Mouse (Mus musculus) neutrophil, adult 5-6 weeks (primary cell): ENCODE data around the gene Tlr5. TPM values are rescaled to one million over a fixed set of nuclear protein-coding genes. Genes with fewer than 3 reads are reported as not detected.

ENCODE experiments used
- ATAC-seq: fragments of 151-379, 151-347 bp; 2 replicates; pipeline ENCODE4 v1.8.0; 2017; ENCODE audit warnings: mild to moderate bottlenecking, moderate TSS enrichment; ENCODE audit not compliant: insufficient number of reproducible peaks, poor library complexity, low FRiP score, severe bottlenecking; ENCODE audit errors: extremely low read depth
- total RNA-seq: library from RNA; stranded (forward); fragments of 200-1000 nt; gene quantifications from 2 replicates; pipeline ENCODE4 v1.2.3, GENCODE M21; 2017

Tlr5 gene
- total RNA-seq, 1 experiment from 2014 or later, result 12.0 TPM

- ATAC-seq, result no peak
Measured at GRCm38 (mm10) chr1:182945561-182945960, 9.0 kb upstream of the Tlr5 start.

- peak; percentile 20; the same call in 1 of the 2 replicates for ATAC-seq
Measured at GRCm38 (mm10) chr1:182951298-182951697, 3.3 kb upstream of the Tlr5 start.

DNA sequence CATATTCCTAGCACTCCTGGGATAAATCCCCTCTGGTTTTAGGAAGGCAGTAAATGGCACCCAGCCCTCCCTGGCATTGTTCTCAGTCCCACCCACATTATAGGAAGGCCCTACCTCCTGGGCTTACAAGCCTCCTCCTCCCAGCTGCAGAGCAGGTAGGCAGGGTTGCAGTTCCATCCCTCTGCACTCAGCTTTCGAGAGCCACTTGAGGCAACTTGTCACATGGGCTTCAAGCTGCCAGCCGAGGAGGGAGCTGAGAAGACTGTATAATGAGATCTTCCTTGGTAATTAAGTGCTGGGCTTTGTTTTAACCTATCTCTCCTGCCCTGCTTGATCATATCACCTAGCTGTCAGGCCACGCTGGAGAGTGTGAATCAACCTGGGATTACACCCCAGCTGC is 1.4 kb upstream of the Tlr5 start:
- no peak for ATAC-seq

DNA sequence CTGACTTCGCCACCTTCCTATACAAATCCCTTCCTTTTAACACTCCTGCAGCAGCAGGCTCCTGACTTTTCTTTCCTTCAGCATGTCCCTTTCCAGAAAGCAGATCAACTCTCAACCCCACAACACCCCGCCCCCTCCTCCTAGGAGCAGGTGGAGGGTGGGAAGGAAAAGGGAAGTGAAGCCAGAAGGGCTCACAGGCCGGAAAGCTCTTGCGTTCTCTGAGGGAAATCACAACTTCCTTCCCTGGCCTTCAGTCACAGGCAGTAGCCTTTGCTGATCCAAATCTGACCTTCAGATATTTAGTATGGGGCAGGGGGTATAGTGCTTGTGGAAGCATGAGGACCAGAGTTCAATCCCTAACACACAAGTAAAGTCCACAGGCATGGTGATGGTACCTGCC is 921 bp upstream of the Tlr5 start:
- peak; percentile 28; the same call in 1 of the 2 replicates for ATAC-seq

GRCm38 (mm10) chr1:182955047-182955620 is 546 bp downstream of the Tlr5 start:
- ATAC-seq, result peak; percentile 63

DNA sequence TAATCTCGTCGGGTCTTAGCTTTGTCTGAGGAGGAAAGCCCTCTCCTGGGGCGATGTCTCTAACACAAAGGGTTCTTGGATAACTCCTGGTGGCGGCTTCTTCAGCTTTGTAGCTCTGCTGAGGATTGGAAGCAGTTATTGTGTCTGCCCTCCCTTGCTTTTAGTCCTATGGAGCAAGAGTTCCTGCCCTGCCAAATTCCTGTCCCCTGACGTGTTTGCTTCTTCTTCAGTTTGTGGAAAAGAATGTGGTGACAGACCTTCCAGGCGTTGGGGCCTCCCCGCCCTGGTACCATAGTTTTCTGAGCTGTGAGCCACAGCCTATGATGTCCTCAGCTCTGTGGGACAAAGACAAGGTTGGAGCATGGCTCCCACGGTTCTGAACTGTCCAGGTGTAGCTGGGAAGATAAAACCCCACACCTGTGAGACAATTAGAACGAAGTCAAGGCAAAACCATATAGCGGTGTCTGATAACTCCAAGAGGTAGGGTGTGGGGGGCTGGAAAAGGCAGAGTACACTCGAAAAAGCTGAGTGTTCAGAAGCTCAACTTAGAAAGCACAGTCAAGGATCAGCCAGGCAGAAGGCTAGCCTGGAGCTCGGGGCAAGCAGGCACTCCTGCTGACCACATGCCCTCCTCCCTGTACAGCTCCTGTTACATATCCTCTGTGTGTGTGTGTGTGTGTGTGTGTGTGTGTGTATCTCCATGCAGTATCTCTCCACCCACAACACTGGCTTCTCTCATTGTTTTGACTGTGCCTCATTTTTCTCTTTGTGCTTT is 1.8 kb downstream of the Tlr5 start:
- ATAC-seq, result no peak

- no peak for ATAC-seq
Measured at GRCm38 (mm10) chr1:182957001-182957757, 2.6 kb downstream of the Tlr5 start.

GRCm38 (mm10) chr1:182957826-182958544 is 3.4 kb downstream of the Tlr5 start:
- ATAC-seq, result no peak

- ATAC-seq, result no peak
Measured at GRCm38 (mm10) chr1:182958824-182959223, 4.2 kb downstream of the Tlr5 start.

DNA sequence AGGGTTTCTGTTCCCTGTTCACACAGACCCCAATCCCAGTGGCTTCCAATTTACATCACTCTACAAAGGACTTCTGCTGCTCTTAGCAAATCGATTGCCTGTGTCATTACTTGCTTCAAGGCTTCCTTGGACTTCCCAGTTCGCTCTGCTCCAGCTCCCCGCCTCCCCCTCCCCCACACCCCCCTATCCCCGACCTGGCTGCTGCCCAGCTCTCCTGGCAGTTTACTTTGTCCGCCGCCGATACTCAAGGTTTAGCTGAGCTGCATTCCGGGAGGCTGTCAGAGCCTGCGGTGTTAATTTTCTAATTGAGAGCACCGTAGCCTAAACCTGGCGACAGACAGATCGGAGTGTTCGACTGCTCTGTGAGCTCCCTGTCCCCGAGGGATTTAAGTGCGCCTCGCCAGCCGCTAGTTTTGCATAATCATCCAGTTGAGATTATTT is 4.7 kb downstream of the Tlr5 start:
- ATAC-seq, result no peak

DNA sequence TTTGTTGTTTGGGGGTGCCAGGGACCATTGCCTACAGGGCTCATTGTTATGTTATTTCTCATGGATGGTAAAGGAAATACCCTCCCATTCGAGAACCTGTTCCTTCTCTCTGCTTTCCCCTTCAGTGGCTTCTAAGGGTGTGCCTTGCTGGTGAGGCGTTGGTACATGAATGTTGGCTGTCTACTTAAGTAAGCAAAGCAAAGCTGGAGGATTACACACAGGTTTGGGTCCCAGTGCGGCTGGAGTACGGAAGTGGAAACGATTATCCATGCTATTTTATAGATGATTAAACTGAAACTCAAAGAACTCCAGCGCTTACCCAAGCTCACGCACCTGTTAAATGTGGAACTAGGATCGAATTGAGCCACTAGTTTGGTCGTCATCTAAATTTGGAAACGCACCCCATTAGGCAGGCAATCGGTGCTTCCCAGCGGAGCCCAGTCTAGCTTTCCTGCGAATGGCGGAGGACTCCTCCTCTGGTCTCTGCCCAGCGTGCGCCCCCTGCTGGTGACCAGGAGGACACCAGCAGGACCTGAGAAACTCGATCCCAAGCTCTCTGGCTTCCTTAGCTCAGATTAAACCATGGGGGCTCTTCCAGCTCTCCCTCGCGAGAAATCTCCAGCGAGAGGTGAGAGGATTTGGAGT is 5.3 kb downstream of the Tlr5 start:
- peak; percentile 73 for ATAC-seq

DNA sequence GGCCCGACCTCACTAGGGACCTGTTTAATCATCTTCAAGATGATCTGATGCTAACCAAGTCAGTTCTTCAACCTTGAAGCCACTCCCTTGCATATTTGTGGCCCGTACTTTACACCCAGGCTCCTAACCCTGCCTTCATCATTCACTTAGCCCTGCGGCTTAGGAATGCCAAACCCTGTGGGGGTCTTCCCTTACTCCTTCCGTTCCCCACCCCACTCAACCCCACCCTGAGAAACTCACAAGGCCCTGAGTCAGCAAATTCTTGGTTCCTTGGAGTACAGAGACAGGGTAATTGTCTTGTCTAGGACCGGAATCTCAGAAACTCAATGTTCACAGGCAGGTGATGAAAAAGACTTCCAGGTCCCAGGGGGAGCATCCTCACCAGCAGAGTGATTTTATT is 6.5 kb downstream of the Tlr5 start:
- no peak for ATAC-seq

GRCm38 (mm10) chr1:182963329-182963728 is 8.7 kb downstream of the Tlr5 start:
- no peak for ATAC-seq

DNA sequence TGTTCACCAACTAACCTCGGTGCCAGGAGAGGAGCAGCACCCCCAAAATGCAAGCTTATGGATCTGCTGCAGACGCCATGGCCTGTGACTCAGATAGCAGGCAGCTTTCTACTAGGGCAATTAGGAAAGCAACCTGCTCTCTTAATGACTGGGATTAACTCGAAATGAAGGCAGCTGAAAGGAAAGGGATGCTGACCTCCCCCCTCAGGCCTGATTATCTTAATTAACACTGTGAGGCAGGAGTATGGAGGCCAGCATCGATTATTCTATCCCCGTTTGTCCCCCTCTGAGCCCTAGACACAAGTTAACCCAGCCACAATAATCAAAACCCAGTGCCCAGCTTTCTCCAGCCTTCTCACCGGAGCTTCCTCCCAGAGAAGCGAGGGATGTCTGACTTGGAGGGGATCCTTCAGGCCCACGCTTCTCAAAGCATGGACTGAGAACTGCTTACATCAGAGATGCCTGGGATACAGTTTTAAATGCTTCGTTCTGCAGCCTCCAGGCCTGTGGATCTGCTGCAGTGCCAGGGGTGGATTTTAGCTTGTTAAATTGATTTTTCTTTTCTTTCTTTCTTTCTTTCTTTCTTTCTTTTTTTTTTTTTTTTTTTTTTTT is 10.4 kb downstream of the Tlr5 start:
- no peak for ATAC-seq

DNA sequence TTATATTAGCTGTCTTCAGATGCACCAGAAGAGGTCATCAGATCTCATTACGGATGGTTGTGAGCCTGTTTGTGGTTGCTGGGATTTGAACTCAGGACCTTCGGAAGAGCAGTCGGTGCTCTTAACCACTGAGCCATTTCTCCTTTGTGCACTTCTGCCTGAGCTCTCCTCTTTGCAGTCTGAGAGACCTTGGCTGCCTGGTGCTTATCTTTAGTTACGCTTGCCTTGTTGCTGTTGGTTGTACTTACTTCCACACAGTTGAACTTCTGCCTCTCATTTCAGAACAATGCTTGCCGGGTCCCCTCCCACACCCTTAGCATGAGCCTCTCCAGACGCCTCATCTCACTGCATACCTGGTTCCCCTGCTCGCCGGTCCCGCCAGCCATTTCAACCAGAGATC is 14.1 kb downstream of the Tlr5 start:
- no peak for ATAC-seq

- no peak for ATAC-seq
Measured at GRCm38 (mm10) chr1:182972240-182972639, 17.7 kb downstream of the Tlr5 start.

- ATAC-seq, result no peak
Measured at GRCm38 (mm10) chr1:182974826-182975225, 20.2 kb downstream of the Tlr5 start.

GRCm38 (mm10) chr1:182980702-182981101 is 26.1 kb downstream of the Tlr5 start:
- ATAC-seq, result no peak
